Mouse (Mus musculus) activated CD4-positive, CD25-positive, alpha-beta regulatory T cell, adult 9 weeks (primary cell): Measurements from ENCODE around the gene Dnaaf3. TPM values are rescaled to one million over a fixed set of nuclear protein-coding genes. Genes with fewer than 3 reads are reported as not detected.

Experiments used
- polyA plus RNA-seq: library from polyadenylated mRNA; unstranded; fragments of 100-300 nt; shearing (Covaris generic); gene quantifications from one replicate; pipeline ENCODE4 v1.2.1, GENCODE M21; 2017

Dnaaf3 gene
- 1.2 TPM for polyA plus RNA-seq

DNA sequence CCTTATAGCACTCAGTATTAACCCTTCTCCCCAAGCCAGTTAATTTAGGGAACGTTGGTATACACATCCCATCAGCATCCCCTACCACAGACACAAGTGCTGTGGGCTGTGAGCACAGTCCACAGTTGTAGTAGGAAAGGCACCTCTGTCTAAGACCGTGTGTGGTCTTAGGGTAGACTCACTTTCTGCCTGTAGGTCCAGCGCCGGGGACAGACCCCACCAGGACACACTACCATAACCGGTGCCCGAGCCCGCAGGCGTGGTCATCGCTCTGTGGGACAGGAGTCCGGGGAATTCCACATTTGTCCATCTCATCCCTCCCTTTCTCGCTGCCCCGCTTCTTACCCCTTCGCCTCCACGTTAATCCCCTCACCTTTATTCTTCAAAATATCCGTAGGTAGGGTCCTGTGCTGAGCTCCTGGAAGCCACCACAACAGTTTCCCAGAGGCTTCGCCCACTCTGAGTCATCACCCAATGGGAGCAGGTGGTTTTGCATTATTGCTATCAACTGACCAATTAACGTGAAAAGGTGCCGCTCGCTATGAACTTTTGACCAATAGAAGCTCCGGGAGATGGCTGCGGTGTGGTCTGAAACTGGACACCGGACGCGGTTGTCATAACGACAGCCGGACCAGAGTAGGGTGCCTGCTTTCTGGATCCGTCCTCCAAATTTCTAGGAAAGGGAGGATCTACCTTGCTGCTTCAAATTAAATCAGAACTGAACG is at the start of gene Dnaaf3:
TSS of gene Dnaaf3 (minus strand) at position 449 of the 725 bp plus-strand sequence.

DNA sequence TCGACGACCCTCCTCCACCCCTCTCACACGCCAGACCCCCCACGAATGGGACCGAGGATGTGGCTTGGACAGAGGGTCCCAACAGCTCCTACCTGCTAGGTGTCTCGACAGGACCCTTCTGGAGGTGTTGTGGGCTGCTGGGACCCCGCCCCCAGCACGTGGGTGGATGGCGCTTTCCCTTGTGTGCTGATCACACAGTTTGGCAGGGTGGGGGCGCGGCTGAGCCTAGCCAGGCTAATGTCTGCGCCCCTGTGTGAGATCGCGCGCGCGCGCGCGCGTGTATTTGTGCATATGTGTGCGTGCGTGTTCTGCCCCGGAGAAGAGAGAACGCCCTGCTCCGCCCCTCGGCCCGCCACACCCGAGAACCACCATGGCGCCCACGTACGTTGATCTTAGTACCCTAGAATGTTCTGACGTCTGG is 15.0 kb upstream of the Dnaaf3 start, which contains the start of gene Syt5:
TSS of gene Syt5 (minus strand) at position 321 of the 421 bp plus-strand sequence.

DNA sequence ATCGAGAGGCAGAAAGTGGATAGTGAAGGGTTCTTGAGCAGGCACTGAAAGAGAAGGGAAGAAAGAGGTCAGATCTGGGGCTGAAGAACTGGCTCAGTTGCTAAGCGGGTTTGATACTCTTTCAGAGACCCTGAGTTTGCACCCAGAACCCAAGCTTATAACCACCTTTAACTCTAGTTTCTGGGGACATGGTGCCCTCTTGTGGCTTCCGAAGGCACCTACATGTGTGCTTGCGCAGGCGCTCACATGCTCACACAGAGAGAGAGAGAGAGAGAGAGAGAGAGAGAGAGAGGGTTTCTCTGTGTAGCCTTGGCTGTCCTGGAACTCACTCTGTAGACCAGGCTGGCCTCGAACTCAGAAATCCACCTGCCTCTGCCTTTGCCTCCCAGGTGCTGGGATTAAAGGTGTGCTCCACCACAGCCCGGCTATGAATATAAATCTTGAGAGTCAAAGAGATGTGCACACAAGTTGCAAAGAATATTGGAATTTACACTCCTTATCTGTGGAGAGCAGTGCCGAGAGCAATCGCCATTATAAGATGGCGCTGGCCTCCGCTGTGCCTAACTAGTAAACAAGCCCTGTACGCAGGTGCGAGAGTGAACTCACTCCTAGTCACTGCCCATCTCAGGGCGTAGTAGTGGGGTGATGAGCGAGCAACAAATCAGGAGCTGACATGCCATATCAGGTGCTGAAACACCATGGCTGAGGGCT is 7.9 kb downstream of the Dnaaf3 start, which contains the start of gene Tnni3:
TSS of gene Tnni3 (minus strand) at position 18 of the 711 bp plus-strand sequence.

GRCm38 (mm10) chr7:4516332-4517050 is 15.8 kb downstream of the Dnaaf3 start, which contains the start of gene Tnnt1:
TSS of gene Tnnt1 (minus strand) at chr7:4516382.

DNA sequence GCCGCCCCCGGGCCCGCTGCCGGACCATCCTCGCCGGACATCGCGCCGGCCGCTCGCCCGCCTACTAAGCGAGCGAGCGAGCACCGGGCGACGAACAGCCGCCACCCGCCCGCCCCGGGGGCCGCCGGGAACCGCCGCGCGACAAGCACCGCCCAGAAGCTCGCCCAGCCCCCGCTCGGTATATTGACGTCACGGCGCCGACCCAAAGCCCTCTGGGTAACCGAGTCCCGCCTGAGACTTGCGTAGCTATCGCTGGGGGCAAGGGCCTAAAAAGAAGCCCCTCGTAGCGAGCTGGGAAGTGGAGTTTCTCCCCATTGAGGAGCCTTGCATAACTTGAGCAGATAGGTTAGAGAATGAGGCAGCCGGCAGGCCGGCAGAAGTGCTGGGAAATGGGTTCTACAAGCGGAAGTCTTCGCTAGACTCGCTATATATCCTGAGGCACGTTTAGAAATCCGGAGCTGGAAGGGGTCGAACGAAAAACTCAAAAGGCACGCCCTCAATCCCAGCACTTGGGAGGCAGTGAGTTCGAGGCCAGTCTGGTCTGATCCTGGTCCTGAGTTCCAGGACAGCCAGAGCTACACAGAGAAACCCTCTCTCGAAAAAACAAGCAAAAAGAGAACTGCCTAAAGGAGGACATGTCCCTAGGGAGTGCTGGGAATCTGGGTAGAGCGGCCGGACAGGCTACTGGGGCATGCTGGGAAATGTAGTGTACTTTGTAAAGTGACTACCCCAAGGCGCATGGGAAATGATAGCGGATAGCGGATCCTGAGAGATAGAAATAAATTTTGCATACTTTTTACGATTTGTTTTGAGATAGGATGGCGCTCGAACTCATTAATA is 30.5 kb downstream of the Dnaaf3 start, which contains the start of gene Ppp1r12c:
TSS of gene Ppp1r12c (minus strand) at position 123 of the 840 bp plus-strand sequence.

Other genes starting within 250 kb of the Dnaaf3 start
- gene Ncr1, start 194.7 kb downstream of the Dnaaf3 start, polyA plus RNA-seq, result not detected
- not detected for gene Gp6, start 134.7 kb downstream of the Dnaaf3 start, polyA plus RNA-seq
- gene Rdh13, start 86.8 kb downstream of the Dnaaf3 start, polyA plus RNA-seq, result 4.9 TPM
- gene Eps8l1, start 71.8 kb downstream of the Dnaaf3 start, polyA plus RNA-seq, result 11.1 TPM
- 29.9 TPM for gene Ppp1r12c, start 30.8 kb downstream of the Dnaaf3 start, polyA plus RNA-seq
- 4.5 TPM for gene Tnnt1, start 16.1 kb downstream of the Dnaaf3 start, polyA plus RNA-seq
- gene Tnni3, start 8.2 kb downstream of the Dnaaf3 start, polyA plus RNA-seq, result 1.5 TPM
- 0.26 TPM for gene Syt5, start 15.1 kb upstream of the Dnaaf3 start, polyA plus RNA-seq
- not detected for gene Ptprh, start 71.6 kb upstream of the Dnaaf3 start, polyA plus RNA-seq
- 5.6 TPM for gene Tmem86b, start 99.0 kb upstream of the Dnaaf3 start, polyA plus RNA-seq
- gene Ppp6r1, start 126.6 kb upstream of the Dnaaf3 start, polyA plus RNA-seq, result 30.9 TPM
- gene Hspbp1, start 152.6 kb upstream of the Dnaaf3 start, polyA plus RNA-seq, result 82.1 TPM
- not detected for gene Brsk1, start 158.2 kb upstream of the Dnaaf3 start, polyA plus RNA-seq
- 0.10 TPM for gene Tmem150b, start 192.8 kb upstream of the Dnaaf3 start, polyA plus RNA-seq
- 49.9 TPM for gene Kmt5c, start 207.7 kb upstream of the Dnaaf3 start, polyA plus RNA-seq
- 3.0 TPM for gene Cox6b2, start 220.6 kb upstream of the Dnaaf3 start, polyA plus RNA-seq
- gene Fam71e2, start 238.8 kb upstream of the Dnaaf3 start, polyA plus RNA-seq, result not detected